Mouse (Mus musculus) small intestine, adult 2 months (tissue): ENCODE results near the gene Bcl2l1. TPM values are rescaled to one million over a fixed set of nuclear protein-coding genes. Genes with fewer than 3 reads are reported as not detected.

ENCODE experiments used
- H3K27ac ChIP-seq: fragments of 200-500 bp; 2 replicates; pipeline ENCODE4 v1.5.1; 2012; ENCODE audit warnings: low read depth, low read length, control low read depth, inconsistent platforms; ENCODE audit not compliant: insufficient read depth
- H3K27me3 ChIP-seq: fragments of 200-500 bp; 2 replicates; pipeline ENCODE4 v1.6.1; 2012; ENCODE audit warnings: mild to moderate bottlenecking, moderate library complexity, low read length, inconsistent platforms; ENCODE audit not compliant: control insufficient read depth, insufficient read depth
- H3K36me3 ChIP-seq: fragments of 200-500 bp; 2 replicates; pipeline ENCODE4 v1.6.1; 2012; ENCODE audit warnings: mild to moderate bottlenecking, low read length, control low read depth, inconsistent platforms; ENCODE audit not compliant: control insufficient read depth, insufficient read depth
- H3K4me1 ChIP-seq: fragments of 200-500 bp; 2 replicates; pipeline ENCODE4 v1.6.1; 2012; ENCODE audit warnings: low read length, inconsistent platforms, mixed read lengths; ENCODE audit not compliant: control insufficient read depth, insufficient read depth, insufficient read length
- H3K4me3 ChIP-seq: fragments of 200-500 bp; 2 replicates; pipeline ENCODE4 v1.5.1; 2012; ENCODE audit warnings: low read depth, mild to moderate bottlenecking, control low read depth, inconsistent platforms, low read length, moderate library complexity
- CTCF ChIP-seq: fragments of 200-500 bp; IDR thresholded peaks from 2 replicates; pipeline ENCODE4 v1.5.1; 2012; ENCODE audit warnings: low read depth, mild to moderate bottlenecking, control low read depth, inconsistent platforms, low read length, moderate library complexity, mixed read lengths; ENCODE audit not compliant: insufficient replicate concordance, insufficient read length; ENCODE audit errors: extremely low read depth
- POLR2A ChIP-seq: fragments of 200-500 bp; IDR thresholded peaks from 2 replicates; pipeline ENCODE4 v1.6.1; 2012; ENCODE audit warnings: low read depth, mild to moderate bottlenecking, control low read depth, inconsistent platforms, low read length, moderate library complexity
- WGBS: fragments of 180-500 bp; shearing (Covaris S2); methylation state at CpG from one replicate; pipeline ENCODE4 v1.1.7; 2018; 5-methylcytosine and 5-hydroxymethylcytosine counted together
- polyA plus RNA-seq: library from polyadenylated mRNA; depleted of rRNA; stranded (reverse); fragments of >200 nt; gene quantifications from 2 replicates; pipeline ENCODE4 v1.2.3, GENCODE M21; 2012

The Bcl2l1 gene
- polyA plus RNA-seq, 1 experiment = 53.8 TPM

- H3K27me3 ChIP-seq = no peaks in the 10 kb centered on the region
- peak overlapping the region; percentile 91 for H3K27ac ChIP-seq
- TF ChIP-seq POLR2A (peak; percentile 29; the same call in 1 of the 2 replicates), CTCF (no peak)
- peaks cover 33% of the 10 kb centered on the region; the same call in 1 of the 2 replicates for H3K4me1 ChIP-seq
- peaks cover 1% of the 10 kb centered on the region; the same call in 1 of the 2 replicates for H3K36me3 ChIP-seq
- WGBS = 7% methylated on average over 1 of the region's 1 CpGs
- H3K4me3 ChIP-seq = peak overlapping the region; percentile 49
These were observed 3.0 kb downstream of the Bcl2l1 start for GRCm38 (mm10) chr2:152828532-152828931.

GRCm38 (mm10) chr2:152828011-152828370 lies 3.5 kb downstream of the Bcl2l1 start:
- Histone ChIP-seq H3K36me3 (peaks cover 1% of the 10 kb centered on the region; the same call in 1 of the 2 replicates), H3K4me3 (peak overlapping the region; percentile 11; the same call in 1 of the 2 replicates), H3K27me3 (no peaks in the 10 kb centered on the region), H3K4me1 (peaks cover 33% of the 10 kb centered on the region; the same call in 1 of the 2 replicates), H3K27ac (peak overlapping the region; percentile 91)
- TF ChIP-seq CTCF = no peak
- no peak for TF ChIP-seq POLR2A
- WGBS = 30% methylated on average over 4 of the region's 4 CpGs

- WGBS = 33% methylated on average over 8 of the region's 8 CpGs
- peak overlapping the region; percentile 91 for H3K27ac ChIP-seq
- no peak for TF ChIP-seq POLR2A
- TF ChIP-seq CTCF = no peak
These were observed 4.1 kb downstream of the Bcl2l1 start for GRCm38 (mm10) chr2:152827321-152828010.

GRCm38 (mm10) chr2:152826481-152826880 lies 5.0 kb downstream of the Bcl2l1 start:
- Histone ChIP-seq H3K4me1 (peaks cover 40% of the 10 kb centered on the region; the same call in 1 of the 2 replicates), H3K36me3 (peaks cover 1% of the 10 kb centered on the region; the same call in 1 of the 2 replicates), H3K4me3 (no peak overlapping the region), H3K27ac (no peak overlapping the region), H3K27me3 (no peaks in the 10 kb centered on the region)
- TF ChIP-seq POLR2A (no peak), CTCF (no peak)
- WGBS = 83% methylated on average over 3 of the region's 3 CpGs

More at GRCm38 (mm10) chr2:152827321-152828010, 4.1 kb downstream of the Bcl2l1 start:
- Histone ChIP-seq H3K4me3 (no peak overlapping the region), H3K27me3 (no peaks in the 10 kb centered on the region), H3K4me1 (peaks cover 35% of the 10 kb centered on the region; the same call in 1 of the 2 replicates), H3K36me3 (peaks cover 1% of the 10 kb centered on the region; the same call in 1 of the 2 replicates)

- Histone ChIP-seq H3K36me3 (peaks cover 1% of the 10 kb centered on the region; the same call in 1 of the 2 replicates), H3K27me3 (no peaks in the 10 kb centered on the region), H3K4me3 (no peak overlapping the region), H3K27ac (0 out of 2 replicates have a peak overlapping the region, but pooled peaks have one; percentile 64), H3K4me1 (peaks cover 45% of the 10 kb centered on the region; the same call in 1 of the 2 replicates)
- no peak for TF ChIP-seq CTCF
- TF ChIP-seq POLR2A = no peak
- 72% methylated on average over 2 of the region's 2 CpGs for WGBS
These were observed 5.8 kb downstream of the Bcl2l1 start for GRCm38 (mm10) chr2:152825713-152826112.

GRCm38 (mm10) chr2:152825168-152825697 lies 6.3 kb downstream of the Bcl2l1 start:
- H3K27ac ChIP-seq = peak overlapping the region; percentile 64
- WGBS = 68% methylated on average over 4 of the region's 4 CpGs
- no peak overlapping the region for H3K4me3 ChIP-seq

More at GRCm38 (mm10) chr2:152825168-152825697, 6.3 kb downstream of the Bcl2l1 start:
- Histone ChIP-seq H3K27me3 (no peaks in the 10 kb centered on the region), H3K4me1 (peaks cover 49% of the 10 kb centered on the region; the same call in 1 of the 2 replicates), H3K36me3 (peaks cover 5% of the 10 kb centered on the region; the same call in 1 of the 2 replicates)
- no peak for TF ChIP-seq CTCF
- TF ChIP-seq POLR2A = no peak
